Mouse (Mus musculus) lung, embryonic 14.5 days (tissue): ENCODE measurements around the gene Cldnd2. TPM values are rescaled to one million over a fixed set of nuclear protein-coding genes. Genes with fewer than 3 reads are reported as not detected.

Experiments used
- ATAC-seq: fragments of 200-750 bp; cut with Nextera tagmentation; 2 replicates; pipeline ENCODE4 v1.8.0; 2017; ENCODE audit warnings: mild to moderate bottlenecking, moderate TSS enrichment, moderate library complexity; ENCODE audit not compliant: insufficient read depth
- DNase-seq: peaks from one replicate; pipeline ENCODE4 v3.0.0-alpha.2; 2015
- H3K27ac ChIP-seq: fragments of 300-500 bp; sonication (generic); 2 replicates; pipeline ENCODE4 v1.5.1; 2014; ENCODE audit warnings: low read depth, mild to moderate bottlenecking, moderate library complexity
- H3K27me3 ChIP-seq: fragments of 300-500 bp; sonication (generic); 2 replicates; pipeline ENCODE4 v1.6.1; 2014; ENCODE audit warnings: low read length, control low read depth; ENCODE audit not compliant: insufficient read depth
- H3K36me3 ChIP-seq: fragments of 300-500 bp; sonication (generic); 2 replicates; pipeline ENCODE4 v1.6.1; 2014; ENCODE audit warnings: control low read depth; ENCODE audit not compliant: insufficient read depth
- H3K4me1 ChIP-seq: fragments of 300-500 bp; sonication (generic); 2 replicates; pipeline ENCODE4 v1.6.1; 2014; ENCODE audit warnings: antibody characterized with exemption, control low read depth; ENCODE audit not compliant: insufficient read depth
- H3K4me2 ChIP-seq: fragments of 300-500 bp; sonication (generic); 2 replicates; pipeline ENCODE4 v1.6.1; 2014; ENCODE audit warnings: mild to moderate bottlenecking
- H3K4me3 ChIP-seq: fragments of 300-500 bp; sonication (generic); 2 replicates; pipeline ENCODE4 v1.5.1; 2014; ENCODE audit warnings: low read depth, low read length
- H3K9ac ChIP-seq: fragments of 300-500 bp; sonication (generic); 2 replicates; pipeline ENCODE4 v1.6.1; 2014
- H3K9me3 ChIP-seq: fragments of 300-500 bp; sonication (generic); 2 replicates; pipeline ENCODE4 v1.6.1; 2016; ENCODE audit warnings: low read depth, low read length, control low read depth
- CTCF ChIP-seq: IDR thresholded peaks from 2 replicates; pipeline ENCODE4 v1.5.1; 2016; ENCODE audit warnings: antibody characterized with exemption, low read depth
- whole genome bisulfite sequencing: fragments of 180-500 bp; shearing (Covaris S2); extraction: QIAGEN DNeasy Blood & Tissue Kit; methylation state at CpG from one replicate; pipeline ENCODE4 v1.1.7; 2014; 5-methylcytosine and 5-hydroxymethylcytosine counted together
- polyA plus RNA-seq: library from polyadenylated mRNA; unstranded; fragments of >200 nt; fragmentation: Nextera tagmentation; extraction: Ambion mirVana; gene quantifications from 2 replicates; pipeline ENCODE4 v1.2.1, GENCODE M21; 2014

Gene Cldnd2
- polyA plus RNA-seq, 1 experiment from 2014 or later: not detected

- no peaks in the 10 kb centered on the region for H3K9me3 ChIP-seq
- H3K27ac ChIP-seq: no peak overlapping the region
- H3K4me3 ChIP-seq: no peak overlapping the region
- H3K27me3 ChIP-seq: peaks cover 23% of the 10 kb centered on the region
- DNase-seq (no peak), ATAC-seq (no peak)
- TF ChIP-seq CTCF: no peak
- WGBS: 7% methylated on average over 13 of the region's 13 CpGs
- H3K4me2 ChIP-seq: no peak overlapping the region
- no peak overlapping the region for H3K9ac ChIP-seq
- no peaks in the 10 kb centered on the region for H3K4me1 ChIP-seq
- no peaks in the 10 kb centered on the region for H3K36me3 ChIP-seq
These were observed 35.8 kb downstream of the Cldnd2 start for GRCm38 (mm10) chr7:43476376-43476775.

GRCm38 (mm10) chr7:43481191-43481590 is 40.6 kb downstream of the Cldnd2 start:
- Histone ChIP-seq H3K4me1 (peaks cover 7% of the 10 kb centered on the region), H3K36me3 (no peaks in the 10 kb centered on the region), H3K9me3 (no peaks in the 10 kb centered on the region), H3K4me3 (no peak overlapping the region), H3K27ac (no peak overlapping the region), H3K4me2 (no peak overlapping the region), H3K27me3 (peaks cover 14% of the 10 kb centered on the region), H3K9ac (no peak overlapping the region)
- ATAC-seq (no peak), DNase-seq (no peak)
- WGBS: 53% methylated on average over 3 of the region's 3 CpGs
- TF ChIP-seq CTCF: no peak

GRCm38 (mm10) chr7:43482090-43482716 is 41.6 kb downstream of the Cldnd2 start:
- H3K4me3 ChIP-seq: no peak overlapping the region
- ATAC-seq (peak; percentile 66), DNase-seq (peak; percentile 73)
- WGBS: 45% methylated on average over 8 of the region's 8 CpGs
- H3K36me3 ChIP-seq: no peaks in the 10 kb centered on the region
- no peak overlapping the region for H3K4me2 ChIP-seq
- no peak overlapping the region for H3K9ac ChIP-seq
- no peak for TF ChIP-seq CTCF
- no peaks in the 10 kb centered on the region for H3K9me3 ChIP-seq
- peaks cover 7% of the 10 kb centered on the region for H3K4me1 ChIP-seq
- H3K27me3 ChIP-seq: peaks cover 4% of the 10 kb centered on the region
- H3K27ac ChIP-seq: no peak overlapping the region

- WGBS: under 1% methylated on average over 10 of the region's 10 CpGs
- H3K36me3 ChIP-seq: no peaks in the 10 kb centered on the region
- H3K4me1 ChIP-seq: peaks cover 7% of the 10 kb centered on the region
- no peak overlapping the region for H3K27ac ChIP-seq
- no peak overlapping the region for H3K4me2 ChIP-seq
- H3K4me3 ChIP-seq: no peak overlapping the region
- DNase-seq: peak; percentile 78
- H3K27me3 ChIP-seq: no peaks in the 10 kb centered on the region
- no peak overlapping the region for H3K9ac ChIP-seq
- TF ChIP-seq CTCF: no peak
- H3K9me3 ChIP-seq: no peaks in the 10 kb centered on the region
- peak; percentile 53; the same call in 1 of the 2 replicates for ATAC-seq
These were observed 42.7 kb downstream of the Cldnd2 start for GRCm38 (mm10) chr7:43483236-43483635.

- Histone ChIP-seq H3K9me3 (no peaks in the 10 kb centered on the region), H3K36me3 (no peaks in the 10 kb centered on the region), H3K4me3 (no peak overlapping the region), H3K9ac (no peak overlapping the region), H3K4me2 (no peak overlapping the region), H3K27ac (no peak overlapping the region), H3K4me1 (no peaks in the 10 kb centered on the region), H3K27me3 (peaks cover 6% of the 10 kb centered on the region; the same call in 1 of the 2 replicates)
- DNase-seq (no peak), ATAC-seq (no peak)
- 32% methylated on average over 5 of the region's 5 CpGs for WGBS
- TF ChIP-seq CTCF: no peak
These were observed 48.1 kb downstream of the Cldnd2 start for GRCm38 (mm10) chr7:43488646-43489045.

- ATAC-seq (peak; percentile 68), DNase-seq (no peak)
- TF ChIP-seq CTCF: no peak
- WGBS: 1% methylated on average over 24 of the region's 41 CpGs
- Histone ChIP-seq H3K9me3 (no peaks in the 10 kb centered on the region), H3K4me1 (no peaks in the 10 kb centered on the region), H3K27me3 (peaks cover 6% of the 10 kb centered on the region; the same call in 1 of the 2 replicates), H3K27ac (no peak within 1 kb of the TSS), H3K9ac (peak within 1 kb of the TSS; percentile 50), H3K36me3 (no peaks in the 10 kb centered on the region), H3K4me3 (peak within 1 kb of the TSS; percentile 44), H3K4me2 (peak within 1 kb of the TSS; percentile 72)
These were observed 49.1 kb downstream of the Cldnd2 start, which contains the start of gene Iglon5 for GRCm38 (mm10) chr7:43489631-43490125. TSS of gene Iglon5 (minus strand) at chr7:43490075.

- WGBS: 0% methylated on average over 10 of the region's 13 CpGs
- Histone ChIP-seq H3K4me3 (peak overlapping the region; percentile 44), H3K4me1 (no peaks in the 10 kb centered on the region), H3K4me2 (peak overlapping the region; percentile 72), H3K9ac (peak overlapping the region; percentile 50), H3K36me3 (no peaks in the 10 kb centered on the region), H3K27ac (no peak overlapping the region), H3K9me3 (no peaks in the 10 kb centered on the region), H3K27me3 (peaks cover 6% of the 10 kb centered on the region; the same call in 1 of the 2 replicates)
- no peak for TF ChIP-seq CTCF
- ATAC-seq (peak; percentile 85), DNase-seq (peak; percentile 65)
These were observed 49.6 kb downstream of the Cldnd2 start for GRCm38 (mm10) chr7:43490182-43490584.
